Mouse (Mus musculus) Patski (cell line): ENCODE measurements around the gene Slc6a18. TPM values are rescaled to one million over a fixed set of nuclear protein-coding genes. Genes with fewer than 3 reads are reported as not detected.

ENCODE experiments used
- ATAC-seq: fragments of 100-300 bp; one replicate; pipeline ENCODE4 v1.8.0; 2021
- CTCF ChIA-PET: fragments of 350-600 bp; sonication (Branson Sonifier 250); formaldehyde crosslinking; loops from one replicate; lab custom pipeline; 2022; ENCODE audit warnings: inconsistent platforms; lab: Charles Lee
- POLR2A ChIA-PET: fragments of 350-600 bp; sonication (Branson Sonifier 250); formaldehyde crosslinking; loops from one replicate; lab custom pipeline; 2022; ENCODE audit warnings: antibody characterized with exemption, inconsistent platforms; lab: Charles Lee
- DNase-seq: peaks from one replicate; pipeline ENCODE4 v3.0.0-alpha.2; 2011; ENCODE audit warnings: low read depth, low spot score
- H3K27me3 ChIP-seq: fragments of 371-371 bp; one replicate; pipeline ENCODE4 v1.5.1; 2021
- CTCF ChIP-seq: fragments of 100-300 bp; IDR thresholded peaks from one replicate; pipeline ENCODE4 v1.5.1; 2021
- in situ Hi-C: fragments of 300-500 bp; cut with MboI; formaldehyde crosslinking; loops from 3 replicates; pipeline ENCODE4 v1.11.1; 2018; ENCODE audit warnings: low pct_unique_long_range_greater_than_20kb, mixed read lengths
- polyA plus RNA-seq: library from polyadenylated mRNA; unstranded; gene quantifications from one replicate; pipeline ENCODE4 v1.2.3, GENCODE M21; 2021

The Slc6a18 gene
- polyA plus RNA-seq, result 23.7 TPM

GRCm38 (mm10) chr13:73677853-73678252 is at the start of gene Slc6a18:
Gene Slc6a18 (minus strand): TSS chr13:73678023.
- ChIA-PET POLR2A (interaction anchor here (0.6 kb wide), 1 partner anchor 13 kb away, joined by 3 read pairs; no protein-coding TSS in a partner anchor), CTCF (interaction anchor here (1.4 to 6.0 kb wide), 4 partner anchors 11 to 31 kb away, joined by 4 to 54 read pairs (median 16); no protein-coding TSS in a partner anchor)
- no peak for TF ChIP-seq CTCF
- no peak for DNase-seq
- H3K27me3 ChIP-seq, result no peaks in the 10 kb centered on the region
- in situ Hi-C loops, result no loop called here
- no peak for ATAC-seq

DNA sequence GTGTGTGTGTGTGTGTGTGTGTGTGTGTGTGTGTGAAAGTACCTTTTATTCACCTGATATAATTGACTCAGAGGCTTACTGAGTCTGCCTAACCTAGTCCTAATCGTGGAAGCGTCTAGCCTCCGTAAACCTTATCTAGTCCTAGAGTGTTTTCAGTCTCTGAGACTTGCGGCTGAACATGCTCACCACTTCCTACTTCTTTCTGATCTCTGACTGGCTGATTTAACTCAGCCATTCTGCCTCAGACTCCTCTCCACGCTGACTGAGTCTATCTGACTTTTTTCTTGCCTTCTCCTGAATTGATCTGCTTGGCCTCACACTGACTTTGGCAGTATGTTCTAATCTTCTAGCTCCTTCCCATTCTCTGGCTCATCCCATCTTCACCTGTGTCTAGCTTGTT is 47.5 kb upstream of the Slc6a18 start:
- ATAC-seq (no peak), DNase-seq (no peak)
- POLR2A ChIA-PET, result no interaction called here
- no peak for TF ChIP-seq CTCF
- H3K27me3 ChIP-seq, result no peaks in the 10 kb centered on the region
- CTCF ChIA-PET, result interaction anchor here (1.1 to 4.1 kb wide), 5 partner anchors 11 to 96 kb away, joined by 4 to 34 read pairs (median 4); no protein-coding TSS in a partner anchor
- in situ Hi-C loops, result no loop called here

DNA sequence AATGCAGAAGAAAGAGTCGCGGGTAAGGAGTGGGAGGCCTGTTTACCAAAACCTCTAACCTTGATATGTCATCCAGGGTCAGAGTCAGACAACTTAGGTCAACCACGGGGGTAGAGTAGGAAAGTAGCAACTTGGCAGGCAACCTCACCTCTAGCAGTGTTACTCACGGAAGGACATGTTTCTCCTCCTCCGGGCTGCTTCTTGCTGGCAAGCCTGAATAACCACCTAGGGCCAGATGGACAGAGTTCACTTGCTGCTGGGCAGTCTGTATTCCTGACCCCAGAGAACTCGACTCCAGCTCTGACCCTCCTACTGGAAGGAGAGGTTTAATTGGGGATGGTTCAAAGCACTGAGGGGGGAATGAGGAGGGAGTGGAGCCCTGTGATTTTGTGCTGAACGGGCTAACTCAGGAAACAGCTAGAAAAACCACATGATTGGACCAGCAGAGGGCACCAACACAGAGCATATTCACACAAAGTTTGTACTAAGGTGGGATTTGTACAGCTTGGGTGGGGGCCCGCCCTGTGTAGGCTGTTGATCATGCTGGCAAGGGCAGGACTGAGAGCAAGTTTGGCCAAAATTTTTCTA is 45.4 kb upstream of the Slc6a18 start:
- no peaks in the 10 kb centered on the region for H3K27me3 ChIP-seq
- TF ChIP-seq CTCF, result peak; percentile 81
- ChIA-PET POLR2A (interaction anchor here (0.6 to 1.0 kb wide), 2 partner anchors 99 to 103 kb away, joined by 3 read pairs; no protein-coding TSS in a partner anchor), CTCF (interaction anchor here (1.1 to 4.1 kb wide), 9 partner anchors 9 to 104 kb away, joined by 3 to 34 read pairs (median 6); no protein-coding TSS in a partner anchor)
- in situ Hi-C loops, result loop anchor here (5.0 kb wide), 2 partner anchors 104 to 184 kb away; no protein-coding TSS in a partner anchor
- DNase-seq, result no peak
- peak; percentile 71 for ATAC-seq

DNA sequence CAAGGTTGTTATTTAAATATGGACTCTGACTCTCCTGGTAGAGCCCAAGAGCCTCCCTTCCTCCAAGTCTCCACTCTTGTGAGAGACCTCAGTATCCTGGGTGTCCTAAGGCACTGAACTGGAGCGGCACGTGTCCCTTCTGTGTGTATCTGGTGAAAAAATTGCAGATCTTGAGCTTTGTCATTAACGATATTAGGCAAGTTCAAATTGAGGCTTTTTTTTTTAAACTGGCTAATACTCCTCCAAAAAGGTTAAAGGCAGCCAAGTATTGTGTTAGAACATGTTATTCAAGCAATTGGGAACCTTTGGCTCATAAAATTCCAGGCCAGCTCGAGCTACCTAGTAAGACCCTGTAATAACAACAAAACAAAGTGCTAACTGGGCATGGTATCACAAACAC is 42.4 kb upstream of the Slc6a18 start:
- no peaks in the 10 kb centered on the region for H3K27me3 ChIP-seq
- DNase-seq, result no peak
- in situ Hi-C loops, result loop anchor here (5.0 kb wide), 2 partner anchors 107 to 187 kb away; no protein-coding TSS in a partner anchor
- CTCF ChIA-PET, result interaction anchor here (0.8 to 4.2 kb wide), 3 partner anchors 28 to 188 kb away, joined by 3 to 28 read pairs (median 4); no protein-coding TSS in a partner anchor
- POLR2A ChIA-PET, result no interaction called here
- no peak for TF ChIP-seq CTCF
- no peak for ATAC-seq

GRCm38 (mm10) chr13:73718225-73718624 is 40.4 kb upstream of the Slc6a18 start:
- peak; percentile 73 for TF ChIP-seq CTCF
- ChIA-PET POLR2A (no interaction called here), CTCF (interaction anchor here (0.7 to 4.2 kb wide), 14 partner anchors 9 to 222 kb away, joined by 3 to 28 read pairs (median 4); no protein-coding TSS in a partner anchor)
- ATAC-seq (no peak), DNase-seq (no peak)
- H3K27me3 ChIP-seq, result no peaks in the 10 kb centered on the region
- in situ Hi-C loops, result no loop called here

- no peaks in the 10 kb centered on the region for H3K27me3 ChIP-seq
- DNase-seq (no peak), ATAC-seq (peak; percentile 29)
- in situ Hi-C loops, result no loop called here
- CTCF ChIA-PET, result interaction anchor here (0.7 to 6.8 kb wide), 13 partner anchors 9 to 227 kb away, joined by 3 to 54 read pairs (median 4); partner anchors contain the start of gene Slc6a19
- peak; percentile 74 for TF ChIP-seq CTCF
- POLR2A ChIA-PET, result interaction anchor here (1.0 to 1.7 kb wide), 3 partner anchors 13 to 108 kb away, joined by 3 to 4 read pairs (median 3); no protein-coding TSS in a partner anchor
Measured at GRCm38 (mm10) chr13:73714020-73714419, 36.2 kb upstream of the Slc6a18 start.

DNA sequence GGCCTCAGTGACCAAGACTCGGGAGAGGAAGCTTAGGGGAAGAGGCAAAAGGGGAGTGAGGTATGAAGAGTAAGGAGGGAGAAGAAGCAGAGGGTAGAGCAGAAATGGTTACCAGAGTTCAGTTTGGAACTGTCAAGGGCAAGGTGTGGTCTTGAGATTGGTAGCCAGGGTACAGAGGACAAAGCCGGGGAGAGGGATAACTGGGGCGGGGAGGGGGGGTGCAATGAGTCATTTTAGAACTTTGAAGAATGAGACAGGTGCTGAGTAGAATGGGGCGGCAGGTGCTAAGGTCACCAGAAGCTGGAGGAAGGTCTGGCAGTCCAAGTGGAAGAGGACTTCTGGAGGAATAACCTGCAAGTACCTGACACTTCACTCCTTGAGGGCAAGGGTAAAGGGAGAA is 35.4 kb upstream of the Slc6a18 start:
- TF ChIP-seq CTCF, result no peak

DNA sequence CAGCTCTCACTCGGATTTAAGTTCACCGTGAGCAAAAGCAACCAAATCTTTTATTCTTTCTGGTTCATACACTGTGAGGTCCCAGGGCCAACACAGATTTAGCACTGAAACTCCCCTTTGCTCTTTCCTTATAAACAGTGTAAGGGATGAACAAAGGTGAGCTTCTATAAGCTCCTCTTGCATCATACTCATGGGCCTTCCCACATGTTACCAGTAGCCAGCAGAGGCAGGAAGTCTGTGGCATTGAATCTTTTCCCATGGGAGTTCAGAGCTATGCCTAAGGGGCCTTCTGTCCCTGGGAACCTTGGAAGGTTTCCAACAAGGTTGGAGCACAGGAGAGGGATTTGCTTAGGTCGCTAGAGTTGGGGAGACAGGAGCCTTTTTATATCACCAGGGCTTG is 34.4 kb upstream of the Slc6a18 start:
- TF ChIP-seq CTCF, result no peak
- CTCF ChIA-PET, result interaction anchor here (1.0 to 6.8 kb wide), 6 partner anchors 16 to 65 kb away, joined by 3 to 54 read pairs (median 3); no protein-coding TSS in a partner anchor
- in situ Hi-C loops, result no loop called here
- POLR2A ChIA-PET, result interaction anchor here (1.2 kb wide), 1 partner anchor 66 kb away, joined by 3 read pairs; no protein-coding TSS in a partner anchor
- no peaks in the 10 kb centered on the region for H3K27me3 ChIP-seq
- no peak for ATAC-seq
- no peak for DNase-seq

More for the DNA sequence above, 35.4 kb upstream of the Slc6a18 start:
- ChIA-PET POLR2A (interaction anchor here (1.1 to 1.2 kb wide), 2 partner anchors 9 to 67 kb away, joined by 3 to 4 read pairs; no protein-coding TSS in a partner anchor), CTCF (interaction anchor here (1.1 to 6.8 kb wide), 5 partner anchors 17 to 109 kb away, joined by 3 to 54 read pairs (median 3); no protein-coding TSS in a partner anchor)
- ATAC-seq (no peak), DNase-seq (no peak)
- H3K27me3 ChIP-seq, result no peaks in the 10 kb centered on the region
- in situ Hi-C loops, result no loop called here

DNA sequence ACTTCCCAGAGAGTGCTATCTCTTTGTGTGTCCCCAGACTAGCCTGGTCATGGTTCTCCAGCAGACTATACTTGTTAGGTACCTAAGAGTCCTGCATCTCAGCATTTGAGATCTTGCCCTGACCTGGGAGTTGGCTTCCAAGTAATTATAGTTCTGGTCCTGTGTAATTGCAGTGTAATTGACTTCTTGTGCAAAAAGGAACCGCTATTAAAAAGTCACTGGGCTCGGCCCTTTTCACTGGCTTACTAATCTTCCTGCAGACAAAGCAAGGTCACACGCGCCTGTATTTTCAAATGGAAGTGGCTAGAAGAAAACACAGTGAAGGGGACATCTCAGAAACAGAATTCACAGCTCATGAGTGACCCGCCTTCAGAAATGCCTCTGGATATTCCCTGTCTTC is 34.0 kb upstream of the Slc6a18 start:
- POLR2A ChIA-PET, result no interaction called here
- ATAC-seq, result no peak
- CTCF ChIA-PET, result interaction anchor here (1.0 to 6.8 kb wide), 5 partner anchors 16 to 65 kb away, joined by 3 to 54 read pairs (median 3); no protein-coding TSS in a partner anchor
- no peaks in the 10 kb centered on the region for H3K27me3 ChIP-seq
- no peak for TF ChIP-seq CTCF
- no peak for DNase-seq
- in situ Hi-C loops, result no loop called here

- ATAC-seq, result no peak
- H3K27me3 ChIP-seq, result no peaks in the 10 kb centered on the region
- ChIA-PET POLR2A (no interaction called here), CTCF (interaction anchor here (1.1 to 6.8 kb wide), 4 partner anchors 12 to 111 kb away, joined by 3 to 54 read pairs (median 11); no protein-coding TSS in a partner anchor)
- DNase-seq, result no peak
- in situ Hi-C loops, result no loop called here
- no peak for TF ChIP-seq CTCF
Measured at GRCm38 (mm10) chr13:73711221-73711620, 33.4 kb upstream of the Slc6a18 start.
